Mouse (Mus musculus): ENCODE measurements at regions not wholly inside any gene's neighbourhood (a gene's known extent, or its start where the extent isn't known, plus 50 kb on each side); places are given as distances from the start of the nearest gene placed in this dataset.

DNA sequence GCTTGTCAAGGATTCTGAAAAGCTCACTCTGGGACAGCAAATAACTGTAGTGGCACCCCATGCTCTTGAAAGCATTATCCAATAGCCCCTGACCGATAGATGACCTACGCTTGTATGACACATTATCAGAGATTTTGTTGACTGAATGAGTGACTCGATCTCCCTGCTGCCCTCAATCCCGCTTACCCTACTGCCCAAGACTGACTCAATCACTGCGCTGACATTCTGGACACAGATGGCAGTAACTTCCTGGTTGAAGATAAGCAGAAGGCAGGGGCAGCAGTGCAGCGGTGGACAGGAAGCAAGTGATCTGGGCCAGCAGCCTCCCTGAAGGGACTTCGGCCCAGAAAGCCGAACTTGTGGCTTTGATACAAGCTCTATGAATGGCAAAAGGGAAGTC, 248.7 kb upstream of the Tpk1 start:
- DNase-seq (ENCODE audit: inconsistent ontology term): no peak

DNA sequence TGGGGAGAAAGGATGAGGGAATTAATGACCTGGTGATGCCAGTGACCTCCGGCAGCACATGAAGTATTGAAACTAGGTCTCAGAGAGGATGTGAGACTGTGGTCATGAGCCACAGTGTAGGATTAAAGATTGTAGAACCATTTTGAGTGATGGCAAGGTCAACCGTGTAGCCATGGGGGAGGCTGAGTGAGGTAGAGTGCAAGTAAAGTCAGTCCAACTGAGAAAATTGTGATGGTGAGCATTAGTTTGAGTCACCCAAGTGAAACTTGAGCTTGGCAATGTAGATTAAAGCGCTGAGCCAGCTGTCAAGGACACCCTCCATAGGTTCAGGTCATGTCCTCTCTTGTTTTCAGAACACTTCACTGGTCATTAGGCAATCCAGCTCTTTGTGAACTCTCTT, 219.9 kb upstream of the Tpk1 start:
- no peak for DNase-seq (ENCODE audit: inconsistent ontology term)

DNA sequence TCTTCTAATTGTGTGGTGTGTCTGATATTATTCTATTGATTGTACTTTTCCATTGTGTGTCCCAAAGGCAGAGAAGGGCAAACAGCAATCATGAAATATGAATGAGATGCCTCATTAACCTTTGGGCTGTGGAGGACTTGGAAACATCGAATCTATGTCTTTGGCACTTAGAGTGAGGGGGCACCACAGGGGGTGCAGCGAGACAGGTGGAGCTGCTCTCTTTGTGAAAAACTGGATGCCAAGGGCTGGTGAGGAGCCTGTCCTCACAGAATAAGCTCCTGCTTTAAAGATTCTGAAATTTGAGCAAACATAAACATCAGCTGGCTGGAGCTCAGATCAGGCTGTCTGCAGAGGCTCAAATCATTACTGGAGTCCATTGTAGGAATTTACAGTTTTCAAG, 210.6 kb upstream of the Tpk1 start:
- no peak for DNase-seq (ENCODE audit: inconsistent ontology term)

DNA sequence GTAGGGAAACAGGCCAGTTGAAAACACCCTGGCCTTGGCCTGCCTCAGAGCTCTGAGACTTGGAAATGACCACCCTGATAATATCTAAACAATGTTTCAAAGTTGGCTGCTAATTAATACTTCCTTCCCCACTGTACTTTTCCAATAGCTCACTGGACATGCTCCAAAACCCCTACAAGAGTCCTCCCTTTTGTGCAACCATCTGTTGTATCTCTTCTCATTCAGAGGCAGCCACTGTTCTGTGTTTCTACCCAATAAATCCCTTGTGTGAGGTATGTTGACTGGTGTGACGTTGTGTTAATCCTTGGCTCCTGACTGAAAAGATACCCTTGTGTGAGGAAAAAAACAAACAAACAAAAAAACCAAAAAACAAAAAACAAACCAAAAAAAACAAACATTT, 193.3 kb upstream of the Tpk1 start:
- peak; percentile 3 for DNase-seq (ENCODE audit: inconsistent ontology term)

DNA sequence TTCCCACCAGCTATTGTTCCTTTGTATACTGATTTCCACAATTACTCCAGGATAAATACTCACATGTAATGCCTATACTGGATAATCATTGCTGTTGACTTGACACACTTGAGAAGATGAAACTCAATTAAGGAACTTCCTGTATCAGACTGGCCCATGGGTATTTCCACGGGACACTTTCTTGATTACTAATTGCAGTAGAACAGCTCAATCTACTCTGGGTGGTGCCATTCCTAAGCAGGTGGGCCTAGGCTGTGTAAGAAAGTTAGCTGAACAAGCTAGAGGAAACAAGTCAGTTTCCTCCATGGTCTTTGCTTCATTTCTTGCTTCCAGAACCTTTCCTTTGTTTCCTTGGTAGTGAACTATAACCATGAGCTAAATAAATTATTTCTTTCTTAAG, 191.0 kb upstream of the Tpk1 start:
- no peak for DNase-seq (ENCODE audit: inconsistent ontology term)

DNA sequence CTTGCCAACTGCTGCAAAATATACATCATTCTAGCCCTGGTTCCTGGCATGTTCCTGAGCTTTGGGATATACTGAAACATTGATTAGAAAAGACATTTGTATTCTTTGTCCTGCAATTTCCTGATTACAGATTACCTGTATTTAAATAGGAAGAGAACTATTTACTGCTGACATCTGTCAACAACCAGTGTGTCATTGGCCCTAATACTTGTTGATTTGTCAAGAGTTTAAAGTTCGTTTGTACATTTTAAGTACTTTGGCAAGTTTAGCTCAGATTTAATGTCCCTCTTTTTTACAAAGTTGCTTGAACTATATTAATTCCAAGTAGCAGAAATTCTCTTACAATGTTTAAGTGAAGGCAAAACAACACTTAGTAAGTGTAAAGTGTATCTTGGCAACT, 187.4 kb upstream of the Tpk1 start:
- DNase-seq (ENCODE audit: inconsistent ontology term): no peak

DNA sequence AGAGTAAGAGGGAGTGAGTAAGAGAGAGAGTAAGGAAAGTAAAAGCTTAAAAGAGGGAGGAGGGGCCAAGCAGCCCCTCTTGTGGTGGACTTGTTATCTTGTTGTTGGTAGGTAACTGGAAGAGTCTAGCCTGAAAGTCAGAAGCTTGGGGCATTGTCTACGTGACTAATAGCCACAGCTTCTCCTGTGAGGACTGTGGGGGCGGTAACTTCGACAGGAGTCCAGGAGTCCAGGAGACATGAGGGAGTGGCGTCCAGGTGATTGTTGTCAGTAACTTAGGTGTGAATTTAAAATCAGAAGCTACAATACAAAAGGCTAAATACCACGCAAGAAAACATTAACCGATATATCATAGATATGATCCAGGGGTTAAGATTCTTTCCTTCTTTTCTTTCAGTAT, 185.2 kb upstream of the Tpk1 start:
- no peak for DNase-seq (ENCODE audit: inconsistent ontology term)

DNA sequence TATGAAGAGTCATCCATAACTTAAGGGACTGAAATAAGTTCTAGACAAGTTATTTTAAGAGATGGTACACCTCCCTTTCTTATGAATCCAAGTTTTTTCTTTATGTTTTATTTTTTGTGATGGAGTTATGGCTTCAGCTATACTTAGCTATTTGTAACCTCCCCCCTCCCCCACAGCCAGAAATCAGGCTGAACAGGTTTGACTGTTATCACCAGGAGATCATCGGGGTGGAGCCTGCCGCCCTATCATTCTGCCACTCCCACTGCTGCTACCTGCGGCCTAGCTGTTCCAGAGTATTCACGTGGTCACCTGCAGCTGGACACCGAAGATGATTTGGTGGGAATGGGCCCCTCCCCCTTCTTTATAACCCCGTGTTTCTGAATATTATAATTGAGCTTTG, 172.9 kb upstream of the Tpk1 start:
- no peak for DNase-seq (ENCODE audit: inconsistent ontology term)

DNA sequence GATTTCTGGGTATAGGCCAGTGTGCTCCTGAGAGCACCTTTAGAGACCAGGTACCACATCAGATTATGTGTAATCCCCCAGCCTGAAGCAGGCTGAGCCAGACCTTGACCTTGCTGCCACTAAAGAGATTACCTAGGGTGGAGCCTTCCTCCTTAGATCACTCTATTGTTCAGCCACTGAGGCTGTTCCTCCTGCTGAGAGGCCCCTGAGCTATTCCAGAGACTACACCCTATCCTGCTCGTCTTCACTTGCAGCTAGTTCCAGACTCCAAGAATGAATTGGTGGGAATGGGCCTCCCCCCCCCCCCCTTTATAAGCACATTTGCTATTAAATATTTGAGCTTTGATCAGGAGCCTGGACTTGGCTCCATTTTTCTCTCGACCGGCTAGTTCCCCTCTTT, 163.8 kb upstream of the Tpk1 start:
- no peak for DNase-seq (ENCODE audit: inconsistent ontology term)

All from Muller cell, postnatal 12 days (primary cell).